Mouse (Mus musculus): ENCODE measurements at regions not wholly inside any gene's neighbourhood (a gene's known extent, or its start where the extent isn't known, plus 50 kb on each side); places are given as distances from the start of the nearest gene placed in this dataset.

GRCm38 (mm10) chr2:162718466-162718865 is 57.5 kb upstream of the Ptprt start:
- 77% methylated on average over 7 of the region's 7 CpGs for WGBS

GRCm38 (mm10) chr2:162714976-162715375 is 54.0 kb upstream of the Ptprt start:
- 85% methylated on average over 8 of the region's 8 CpGs for WGBS
- H3K4me1 ChIP-seq (ENCODE audit: control insufficient read depth, insufficient read depth, low read length): no peaks in the 10 kb centered on the region
- no peak overlapping the region for H3K4me2 ChIP-seq (ENCODE audit: low read depth, low read length)
- no peak overlapping the region for H3K4me3 ChIP-seq (ENCODE audit: low read depth, low read length)
- H3K36me3 ChIP-seq (replicated peaks; ENCODE audit: control insufficient read depth, insufficient read depth, low read depth, low read length): no peaks in the 10 kb centered on the region
- no peaks in the 10 kb centered on the region for H3K9me3 ChIP-seq (replicated peaks; ENCODE audit: control insufficient read depth, low read length)
- H3K27ac ChIP-seq (replicated peaks; ENCODE audit: low read depth, low read length): no peak overlapping the region
- no peaks in the 10 kb centered on the region for H3K27me3 ChIP-seq (ENCODE audit: control insufficient read depth, insufficient read depth, low read length)
- no peak overlapping the region for H3K9ac ChIP-seq (replicated peaks; ENCODE audit: low read length)
- ATAC-seq (replicated peaks; ENCODE audit: insufficient number of reproducible peaks, low FRiP score, low TSS enrichment, low read depth): no peak
- DNase-seq (ENCODE audit: low spot score): no peak

More at GRCm38 (mm10) chr2:162718466-162718865, 57.5 kb upstream of the Ptprt start:
- H3K27ac ChIP-seq (replicated peaks; ENCODE audit: low read depth, low read length): no peak overlapping the region
- DNase-seq (ENCODE audit: low spot score): no peak
- no peaks in the 10 kb centered on the region for H3K36me3 ChIP-seq (replicated peaks; ENCODE audit: control insufficient read depth, insufficient read depth, low read depth, low read length)
- no peak for ATAC-seq (replicated peaks; ENCODE audit: insufficient number of reproducible peaks, low FRiP score, low TSS enrichment, low read depth)
- no peak overlapping the region for H3K9ac ChIP-seq (replicated peaks; ENCODE audit: low read length)
- no peaks in the 10 kb centered on the region for H3K4me1 ChIP-seq (ENCODE audit: control insufficient read depth, insufficient read depth, low read length)
- H3K4me2 ChIP-seq (ENCODE audit: low read depth, low read length): no peak overlapping the region
- no peak overlapping the region for H3K4me3 ChIP-seq (ENCODE audit: low read depth, low read length)
- H3K27me3 ChIP-seq (ENCODE audit: control insufficient read depth, insufficient read depth, low read length): no peaks in the 10 kb centered on the region
- H3K9me3 ChIP-seq (replicated peaks; ENCODE audit: control insufficient read depth, low read length): no peaks in the 10 kb centered on the region

- no peak overlapping the region for H3K9ac ChIP-seq (replicated peaks; ENCODE audit: low read length)
- no peaks in the 10 kb centered on the region for H3K9me3 ChIP-seq (replicated peaks; ENCODE audit: control insufficient read depth, low read length)
- no peak overlapping the region for H3K27ac ChIP-seq (replicated peaks; ENCODE audit: low read depth, low read length)
- H3K27me3 ChIP-seq (ENCODE audit: control insufficient read depth, insufficient read depth, low read length): no peaks in the 10 kb centered on the region
- no peak overlapping the region for H3K4me3 ChIP-seq (ENCODE audit: low read depth, low read length)
- H3K4me2 ChIP-seq (ENCODE audit: low read depth, low read length): no peak overlapping the region
- peak; percentile 19 for DNase-seq (ENCODE audit: low spot score)
- WGBS: 61% methylated on average over 1 of the region's 1 CpGs
- no peaks in the 10 kb centered on the region for H3K4me1 ChIP-seq (ENCODE audit: control insufficient read depth, insufficient read depth, low read length)
- no peak for ATAC-seq (replicated peaks; ENCODE audit: insufficient number of reproducible peaks, low FRiP score, low TSS enrichment, low read depth)
- no peaks in the 10 kb centered on the region for H3K36me3 ChIP-seq (replicated peaks; ENCODE audit: control insufficient read depth, insufficient read depth, low read depth, low read length)
These were observed 52.0 kb upstream of the Ptprt start for GRCm38 (mm10) chr2:162712972-162713371.

- Histone ChIP-seq H3K4me3 (ENCODE audit: low read depth, low read length) (no peak overlapping the region), H3K27ac (replicated peaks; ENCODE audit: low read depth, low read length) (no peak overlapping the region), H3K27me3 (ENCODE audit: control insufficient read depth, insufficient read depth, low read length) (no peaks in the 10 kb centered on the region), H3K9ac (replicated peaks; ENCODE audit: low read length) (no peak overlapping the region), H3K36me3 (replicated peaks; ENCODE audit: control insufficient read depth, insufficient read depth, low read depth, low read length) (no peaks in the 10 kb centered on the region), H3K4me1 (ENCODE audit: control insufficient read depth, insufficient read depth, low read length) (no peaks in the 10 kb centered on the region), H3K4me2 (ENCODE audit: low read depth, low read length) (no peak overlapping the region), H3K9me3 (replicated peaks; ENCODE audit: control insufficient read depth, low read length) (no peaks in the 10 kb centered on the region)
- WGBS: 88% methylated on average over 9 of the region's 9 CpGs
- DNase-seq (ENCODE audit: low spot score) (no peak), ATAC-seq (replicated peaks; ENCODE audit: insufficient number of reproducible peaks, low FRiP score, low TSS enrichment, low read depth) (no peak)
These were observed 51.4 kb upstream of the Ptprt start for GRCm38 (mm10) chr2:162712394-162712793.
